Mouse (Mus musculus): ENCODE results near the gene Pusl1.

Pusl1 gene

GRCm38 (mm10) chr4:155891551-155892001 is at the start of gene Pusl1, which contains the start of gene Acap3:
TSS of gene Pusl1 (minus strand) at chr4:155891781.
TSS of gene Acap3 (plus strand) at chr4:155891822.
- DNase-seq: peak; percentile 99

DNA sequence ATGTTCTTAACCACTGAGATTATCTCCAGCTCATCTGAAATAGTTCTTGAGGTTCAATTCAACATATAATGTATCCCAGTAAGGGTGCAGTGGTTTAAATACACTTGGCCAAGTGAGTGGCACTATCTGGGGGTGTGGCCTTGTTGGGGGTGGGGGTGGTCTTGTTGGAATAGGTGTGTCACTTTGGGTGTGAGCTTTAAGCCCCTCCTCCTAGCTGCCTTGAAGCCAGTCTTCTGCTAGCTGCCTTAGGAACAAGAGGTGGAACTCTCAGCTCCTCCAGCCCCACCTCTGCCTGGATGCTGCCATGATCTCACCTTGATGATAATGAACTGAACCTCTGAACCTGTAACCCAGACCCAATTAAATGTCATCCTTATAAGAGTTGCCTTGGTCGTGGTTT is 40.5 kb upstream of the Pusl1 start:
- no peak for DNase-seq

DNA sequence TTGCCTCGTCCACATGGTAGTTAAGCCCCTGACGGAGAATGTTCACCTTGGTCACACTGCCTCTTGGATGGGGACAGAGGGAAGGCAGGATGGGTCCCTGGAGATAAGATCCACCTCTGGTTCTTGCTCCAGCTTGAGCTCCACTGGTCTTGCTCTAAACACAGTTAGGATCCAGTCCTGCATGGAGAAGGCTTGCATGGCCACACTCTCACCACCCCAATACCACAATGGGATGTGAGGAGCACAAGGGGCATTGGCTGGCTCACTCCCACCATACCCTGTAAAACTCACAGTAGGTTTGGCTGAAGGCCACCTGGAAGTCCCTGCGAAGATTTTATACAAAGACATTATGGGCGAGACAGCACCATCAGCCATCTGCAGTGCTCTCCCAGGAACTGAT is 17.2 kb upstream of the Pusl1 start:
- DNase-seq: peak; percentile 2

DNA sequence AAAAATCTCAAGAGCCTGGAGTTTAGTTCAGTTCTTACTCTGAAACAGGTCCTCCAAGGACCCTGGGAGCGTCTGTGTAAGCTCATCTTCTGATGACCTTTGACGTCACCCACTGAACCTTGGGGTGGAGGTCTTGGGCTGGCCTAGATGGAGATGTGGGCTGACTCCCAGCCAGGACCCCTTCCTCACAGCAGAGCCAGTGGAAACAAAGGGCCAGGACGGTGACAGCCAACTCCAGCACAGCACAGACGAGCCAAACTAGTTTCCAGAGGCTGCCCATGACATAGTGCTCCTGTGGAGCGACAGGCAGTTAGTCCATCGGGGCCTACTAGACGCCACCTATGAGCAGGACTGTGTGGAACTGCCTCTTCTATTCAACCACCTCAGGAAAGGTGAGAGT is 16.7 kb upstream of the Pusl1 start:
- peak; percentile 19 for DNase-seq

GRCm38 (mm10) chr4:155907003-155907402 is 15.4 kb upstream of the Pusl1 start:
- DNase-seq: peak; percentile 6

GRCm38 (mm10) chr4:155906125-155906524 is 14.5 kb upstream of the Pusl1 start:
- peak; percentile 3 for DNase-seq

DNA sequence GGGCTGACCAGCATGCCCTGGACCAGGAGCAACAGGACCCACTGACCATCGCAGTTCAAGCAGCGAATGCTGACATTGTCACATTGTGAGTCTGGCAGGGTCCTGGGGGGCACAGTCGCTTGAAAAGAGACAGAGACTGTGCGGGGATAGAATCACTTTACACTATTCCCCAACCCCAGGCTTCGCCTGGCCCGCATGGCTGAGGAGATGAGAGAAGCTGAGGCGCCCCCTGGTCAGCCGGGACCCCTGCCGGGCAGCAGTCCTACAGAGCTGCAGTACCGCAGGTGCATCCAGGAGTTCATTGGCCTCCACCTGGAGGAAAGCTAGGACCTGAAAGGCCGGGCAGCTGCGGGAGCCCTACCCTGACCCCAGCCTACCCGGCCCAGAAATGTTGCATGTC is 14.1 kb upstream of the Pusl1 start:
- peak; percentile 3 for DNase-seq

GRCm38 (mm10) chr4:155904318-155905102 is 12.9 kb upstream of the Pusl1 start:
- peak; percentile 63 for DNase-seq

DNA sequence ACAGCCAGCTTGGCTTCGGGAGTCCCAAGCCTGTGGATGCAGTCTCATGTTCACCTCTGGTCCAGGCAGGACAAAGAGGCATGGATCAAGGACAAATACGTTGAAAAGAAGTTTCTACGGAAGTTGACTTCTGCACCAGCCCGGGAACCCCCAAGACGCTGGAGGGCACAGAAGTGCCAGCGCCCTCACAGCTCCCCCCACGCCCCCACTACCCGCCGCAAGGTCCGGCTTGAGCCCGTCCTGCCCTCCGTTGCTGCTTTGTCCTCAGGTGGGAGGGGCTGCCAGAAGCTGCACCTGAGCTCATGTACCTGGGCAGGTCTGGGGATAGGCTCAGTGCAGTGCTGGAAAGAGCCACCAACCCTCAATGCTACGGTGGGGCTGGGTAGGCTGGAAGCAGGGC is 11.7 kb upstream of the Pusl1 start:
- no peak for DNase-seq

GRCm38 (mm10) chr4:155901205-155901604 is 9.6 kb upstream of the Pusl1 start:
- DNase-seq: peak; percentile 38

DNA sequence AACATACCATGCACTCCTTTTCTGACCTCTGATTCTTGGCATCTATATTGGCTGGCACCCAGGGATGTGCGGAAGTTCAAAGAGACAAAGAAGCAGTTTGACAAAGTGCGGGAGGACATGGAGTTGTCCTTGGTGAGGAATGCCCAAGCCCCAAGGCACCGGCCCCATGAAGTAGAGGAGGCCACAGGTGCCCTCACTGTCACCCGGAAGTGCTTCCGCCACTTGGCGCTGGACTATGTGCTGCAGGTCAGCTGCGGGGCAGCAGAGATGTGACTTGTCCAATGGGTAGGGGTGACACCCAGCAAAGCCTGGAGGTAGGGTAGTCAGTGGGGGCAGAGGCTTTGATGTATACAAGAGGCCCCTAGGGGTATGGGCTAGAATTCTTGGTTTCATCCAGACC is 7.8 kb upstream of the Pusl1 start:
- DNase-seq: no peak

DNA sequence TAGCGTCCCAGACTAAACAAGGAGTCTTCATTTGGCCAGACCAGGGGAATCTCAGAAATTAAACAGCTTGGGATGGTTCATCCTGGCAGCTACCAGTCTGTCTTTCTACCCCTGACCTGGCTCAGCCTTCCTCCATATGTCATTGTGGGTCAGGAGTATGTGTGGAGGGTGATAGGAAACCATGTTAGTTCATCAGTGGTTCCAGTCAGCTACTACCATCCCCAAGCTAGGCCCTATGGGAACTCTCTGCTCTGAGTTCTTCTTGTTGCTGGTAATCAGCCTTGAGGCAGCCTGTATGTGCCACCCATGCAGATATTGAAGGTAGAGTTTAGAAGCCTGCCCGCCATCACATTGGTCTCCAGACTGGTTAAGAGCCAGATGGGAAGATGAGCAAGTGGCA is 6.7 kb upstream of the Pusl1 start:
- no peak for DNase-seq

DNA sequence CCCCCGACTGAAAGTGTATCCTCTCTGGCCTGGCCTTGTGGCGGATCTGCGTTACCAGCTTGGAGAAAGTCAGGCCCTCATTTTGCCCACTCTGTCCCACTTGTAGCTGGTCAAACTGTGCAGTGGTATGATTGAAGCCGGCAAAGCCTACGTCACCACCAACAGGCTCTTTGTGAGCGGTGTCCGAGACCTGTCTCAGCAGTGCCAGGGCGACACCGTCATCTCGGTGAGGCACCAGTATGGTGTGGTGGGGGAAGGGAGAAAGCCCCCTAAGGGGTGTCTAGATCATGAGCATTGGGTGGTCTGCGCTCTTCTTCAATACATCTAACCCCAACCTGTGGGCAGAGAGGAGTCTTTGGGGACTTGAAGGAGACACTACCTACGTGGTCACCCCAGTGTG is 4.9 kb upstream of the Pusl1 start:
- no peak for DNase-seq

- no peak for DNase-seq
Observed at GRCm38 (mm10) chr4:155895826-155896225, 4.2 kb upstream of the Pusl1 start.

DNA sequence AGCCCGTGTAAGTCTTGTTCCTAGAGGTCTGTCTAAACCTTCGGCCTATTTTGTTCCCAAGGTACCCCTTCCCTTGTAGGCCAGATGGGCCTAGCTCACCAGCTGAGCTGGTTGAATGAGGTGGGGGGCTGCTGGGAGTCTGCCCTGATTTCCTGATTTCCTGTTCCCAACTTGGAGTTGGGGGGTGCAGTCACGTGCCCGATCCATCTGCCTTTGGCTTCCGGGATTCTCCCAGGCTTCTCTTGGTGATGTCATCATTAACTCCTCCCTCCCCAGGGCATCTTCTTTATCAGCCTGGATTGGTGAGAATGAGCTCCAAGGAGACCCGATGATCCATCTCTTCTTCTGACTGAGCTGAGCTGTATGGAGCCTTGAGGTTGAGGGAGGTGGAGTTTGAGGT is 3.6 kb upstream of the Pusl1 start:
- DNase-seq: peak; percentile 69

DNA sequence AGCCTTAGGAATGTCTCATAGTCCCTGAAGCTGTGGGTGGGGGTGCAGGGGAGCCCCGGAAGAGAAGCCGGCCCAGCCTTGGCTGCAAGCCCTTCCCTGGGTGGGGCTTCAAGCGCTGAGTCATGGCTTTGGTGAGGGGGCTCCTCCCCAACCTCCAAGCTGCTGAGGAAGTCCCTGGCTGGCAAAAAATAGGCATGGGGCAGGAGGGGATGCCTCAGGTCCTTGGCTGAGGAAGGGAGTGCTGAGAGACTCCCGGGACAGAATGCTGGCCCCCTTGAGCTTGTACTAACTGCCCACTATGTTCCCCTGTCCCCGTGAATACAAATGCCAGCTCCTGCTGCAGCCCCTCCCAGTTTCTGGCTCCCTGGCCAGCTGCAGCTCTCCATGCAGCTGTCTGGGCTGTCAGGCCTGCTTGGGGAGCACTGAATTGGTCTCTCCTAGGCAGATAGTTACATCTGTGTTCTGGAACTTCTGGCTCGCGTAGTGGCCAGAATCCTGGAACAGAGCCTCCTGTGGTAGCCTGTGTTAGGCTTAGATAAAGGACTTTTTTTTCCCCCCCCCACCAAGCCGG is 2.8 kb upstream of the Pusl1 start:
- no peak for DNase-seq

DNA sequence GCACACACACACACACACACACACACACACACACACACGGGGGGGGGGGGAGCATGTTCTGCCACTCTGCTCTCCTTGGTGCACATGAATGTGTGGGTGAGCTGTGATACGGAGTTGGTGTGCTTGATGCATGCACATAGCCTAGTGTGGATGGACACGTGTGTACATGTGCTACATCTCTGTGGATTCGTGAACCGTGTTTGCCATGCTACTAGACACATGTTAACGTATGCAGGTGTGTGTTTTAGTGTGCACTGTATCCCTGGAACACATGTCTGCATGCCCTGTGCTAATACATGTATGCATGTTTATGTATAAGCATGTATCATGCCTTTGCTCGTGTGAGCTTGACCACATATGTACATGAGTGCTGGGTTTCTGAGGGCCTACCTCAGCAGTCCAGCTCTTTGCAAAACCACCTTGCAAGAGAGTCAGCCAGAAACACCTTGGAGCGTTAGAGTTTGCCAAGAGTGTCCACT is 1.7 kb upstream of the Pusl1 start:
- no peak for DNase-seq

GRCm38 (mm10) chr4:155892438-155893211 is 1.0 kb upstream of the Pusl1 start:
- DNase-seq: peak; percentile 48

GRCm38 (mm10) chr4:155892017-155892416 is 436 bp upstream of the Pusl1 start:
- peak; percentile 89 for DNase-seq

- no peak for DNase-seq
Observed at GRCm38 (mm10) chr4:155891011-155891471, 540 bp downstream of the Pusl1 start.

DNA sequence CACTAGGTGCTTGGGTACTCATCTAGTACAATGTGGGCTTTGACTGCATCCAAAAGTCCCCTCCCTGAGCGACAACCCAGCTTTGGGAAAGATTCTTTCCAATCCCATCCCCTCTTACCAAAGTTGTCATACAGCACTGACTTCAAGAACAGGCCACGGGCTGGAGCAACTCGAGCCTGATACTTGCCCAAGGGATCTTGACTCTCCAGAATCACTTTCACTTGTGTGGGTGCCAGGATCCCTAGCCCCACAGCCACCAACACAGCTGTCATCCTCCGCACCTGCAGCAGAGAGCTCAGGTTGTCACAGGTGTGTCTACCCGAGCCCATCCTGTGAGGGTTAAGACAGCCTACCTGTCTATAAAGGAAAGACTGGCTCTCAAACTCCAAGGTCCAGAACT is 2.3 kb downstream of the Pusl1 start:
- DNase-seq: no peak

DNA sequence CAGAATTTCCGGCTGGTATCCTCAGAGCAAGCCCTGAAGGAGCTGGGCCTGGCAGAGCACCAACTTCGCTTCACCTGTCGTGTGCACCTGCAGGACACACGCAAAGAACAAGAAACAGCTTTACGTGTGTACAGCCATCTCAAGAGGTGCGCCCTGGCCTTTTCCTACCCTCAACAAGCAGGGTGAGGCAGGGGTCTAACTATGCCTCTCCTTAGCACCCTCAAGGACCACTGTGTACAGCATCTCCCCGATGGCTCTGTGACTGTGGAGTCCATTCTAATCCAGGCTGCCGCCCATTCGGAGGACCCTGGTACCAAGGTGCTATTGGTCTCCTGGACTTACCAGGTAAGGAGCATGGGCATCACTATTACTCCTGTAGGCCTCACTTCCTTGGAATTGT is 3.4 kb downstream of the Pusl1 start:
- DNase-seq: no peak

DNA sequence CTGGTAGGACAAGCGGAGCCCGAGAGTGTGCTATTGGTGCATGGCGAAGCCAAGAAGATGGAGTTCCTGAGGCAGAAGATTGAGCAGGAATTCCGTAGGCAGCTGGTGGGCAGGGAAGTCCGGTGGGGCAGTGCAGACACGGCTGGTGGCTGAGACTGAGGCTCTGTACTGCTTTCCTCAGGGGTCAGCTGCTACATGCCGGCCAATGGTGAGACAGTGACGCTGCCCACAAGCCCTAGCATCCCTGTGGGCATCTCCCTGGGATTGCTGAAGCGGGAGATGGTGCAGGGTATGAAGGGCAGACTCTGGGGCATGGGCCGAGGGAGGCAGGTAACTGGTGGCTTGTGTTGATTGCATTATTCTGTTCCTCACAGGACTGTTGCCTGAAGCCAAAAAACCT is 3.9 kb downstream of the Pusl1 start:
- DNase-seq: no peak

- DNase-seq: no peak
Observed at GRCm38 (mm10) chr4:155886330-155886729, 5.3 kb downstream of the Pusl1 start.
